Mouse (Mus musculus): Measurements from ENCODE around the gene Vmn2r72. TPM values are rescaled to one million over a fixed set of nuclear protein-coding genes. Genes with fewer than 3 reads are reported as not detected.

The Vmn2r72 gene
- not detected for total RNA-seq (2022)

DNA sequence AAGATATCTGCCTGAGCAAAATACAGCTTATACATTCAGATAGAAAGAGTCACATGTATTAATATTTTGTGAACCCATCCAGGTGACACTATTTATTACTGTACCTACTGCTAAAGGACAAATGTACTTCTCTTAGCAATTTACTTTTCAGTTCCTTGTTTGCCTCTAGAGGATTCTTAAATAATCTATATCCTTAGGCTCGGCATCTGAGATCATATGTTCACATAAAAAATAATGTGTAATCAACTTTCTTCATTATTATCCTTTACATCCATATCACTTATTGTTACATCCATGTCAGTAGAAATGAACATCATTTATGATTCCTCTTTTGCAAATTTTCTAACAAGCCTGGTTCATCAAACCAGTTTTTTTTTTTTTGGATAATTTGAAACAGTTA, at the start of gene Vmn2r72:
TSS of gene Vmn2r72 (minus strand) at position 101 of the 400 bp plus-strand sequence.
- DNase-seq (ENCODE audit: low spot score) = no peak

Other genes starting within 250 kb of the Vmn2r72 start
- gene Vmn2r71, start 192.0 kb downstream of the Vmn2r72 start, total RNA-seq (2022) = not detected
- not detected for gene Vmn2r70, start 185.9 kb downstream of the Vmn2r72 start, total RNA-seq (2022)
- gene Vmn2r73, start 121.2 kb upstream of the Vmn2r72 start, total RNA-seq (2022) = not detected
- gene Vmn2r74, start 206.5 kb upstream of the Vmn2r72 start, total RNA-seq (2022) = not detected